Mouse (Mus musculus): ENCODE results near the gene St6gal1. TPM values are rescaled to one million over a fixed set of nuclear protein-coding genes. Genes with fewer than 3 reads are reported as not detected.

The St6gal1 gene
- total RNA-seq, 1 experiment = 7.2 TPM

- in situ Hi-C loops (cut with MboI; ENCODE audit: low sequenced_read_pairs in 2 of 2, unreplicated experiment in 2 of 2) = no loop called here
- no peak overlapping the region for H3K9ac ChIP-seq (ENCODE audit: insufficient read depth, low read depth, low read length, poor library complexity, severe bottlenecking)
- H3K9me3 ChIP-seq (ENCODE audit: control insufficient read depth, insufficient read depth, low read depth, low read length) = no peaks in the 10 kb centered on the region
- no peak for TF ChIP-seq MAFK (IDR thresholded peaks at IDR 0.05; ENCODE audit: insufficient read depth, low read depth, low read length)
- no peak for TF ChIP-seq ZC3H11A (IDR thresholded peaks at IDR 0.05; ENCODE audit: borderline replicate concordance, low read depth, low read length)
- TF ChIP-seq ZNF384 (IDR thresholded peaks at IDR 0.05; ENCODE audit: low read depth, low read length) = no peak
- TF ChIP-seq HCFC1 (IDR thresholded peaks at IDR 0.05; ENCODE audit: borderline replicate concordance, insufficient read depth, low read length) = no peak
- no peak for TF ChIP-seq CHD2 (IDR thresholded peaks at IDR 0.05; ENCODE audit: low read depth, low read length)
- H3K4me1 ChIP-seq (ENCODE audit: control insufficient read depth in 2 of 2, insufficient read depth in 2 of 2, low read length in 2 of 2, poor library complexity in 1 of 2) = no peaks in the 10 kb centered on the region
- H3K36me3 ChIP-seq (ENCODE audit: control insufficient read depth, insufficient read depth, low read length, poor library complexity, severe bottlenecking) = no peaks in the 10 kb centered on the region
- no peak for DNase-seq (ENCODE audit: low read depth, low spot score)
- no peak overlapping the region for H3K4me3 ChIP-seq (ENCODE audit: insufficient read depth in 1 of 2, low read depth in 1 of 2, low read length in 2 of 2, poor library complexity in 1 of 2, severe bottlenecking in 1 of 2)
- H3K27ac ChIP-seq (ENCODE audit: insufficient read depth, low read depth, low read length, poor library complexity, severe bottlenecking) = no peak overlapping the region
These were observed 109.5 kb downstream of the St6gal1 start for GRCm38 (mm10) chr16:23333875-23334551.

GRCm38 (mm10) chr16:23337317-23337716 is 112.8 kb downstream of the St6gal1 start:
- H3K9me3 ChIP-seq (ENCODE audit: control insufficient read depth, insufficient read depth, low read depth, low read length) = no peaks in the 10 kb centered on the region
- H3K27ac ChIP-seq (ENCODE audit: insufficient read depth, low read depth, low read length, poor library complexity, severe bottlenecking) = no peak overlapping the region
- no peak for TF ChIP-seq HCFC1 (IDR thresholded peaks at IDR 0.05; ENCODE audit: borderline replicate concordance, insufficient read depth, low read length)
- TF ChIP-seq ZNF384 (IDR thresholded peaks at IDR 0.05; ENCODE audit: low read depth, low read length) = no peak
- TF ChIP-seq MAFK (IDR thresholded peaks at IDR 0.05; ENCODE audit: insufficient read depth, low read depth, low read length) = no peak
- no peak for TF ChIP-seq ZC3H11A (IDR thresholded peaks at IDR 0.05; ENCODE audit: borderline replicate concordance, low read depth, low read length)
- TF ChIP-seq CHD2 (IDR thresholded peaks at IDR 0.05; ENCODE audit: low read depth, low read length) = no peak
- no peaks in the 10 kb centered on the region for H3K4me1 ChIP-seq (ENCODE audit: control insufficient read depth in 2 of 2, insufficient read depth in 2 of 2, low read length in 2 of 2, poor library complexity in 1 of 2)
- no peak overlapping the region for H3K9ac ChIP-seq (ENCODE audit: insufficient read depth, low read depth, low read length, poor library complexity, severe bottlenecking)
- no peaks in the 10 kb centered on the region; the same call in 1 of the 2 replicates for H3K36me3 ChIP-seq (ENCODE audit: control insufficient read depth, insufficient read depth, low read length, poor library complexity, severe bottlenecking)
- no peak overlapping the region for H3K4me3 ChIP-seq (ENCODE audit: insufficient read depth in 1 of 2, low read depth in 1 of 2, low read length in 2 of 2, poor library complexity in 1 of 2, severe bottlenecking in 1 of 2)
- in situ Hi-C loops (cut with MboI; ENCODE audit: low sequenced_read_pairs in 2 of 2, unreplicated experiment in 2 of 2) = no loop called here
- no peak for DNase-seq (ENCODE audit: low read depth, low spot score)

GRCm38 (mm10) chr16:23341254-23341653 is 116.7 kb downstream of the St6gal1 start:
- no peak overlapping the region for H3K4me3 ChIP-seq (ENCODE audit: insufficient read depth in 1 of 2, low read depth in 1 of 2, low read length in 2 of 2, poor library complexity in 1 of 2, severe bottlenecking in 1 of 2)
- H3K4me1 ChIP-seq (ENCODE audit: control insufficient read depth in 2 of 2, insufficient read depth in 2 of 2, low read length in 2 of 2, poor library complexity in 1 of 2) = no peaks in the 10 kb centered on the region
- H3K9me3 ChIP-seq (ENCODE audit: control insufficient read depth, insufficient read depth, low read depth, low read length) = no peaks in the 10 kb centered on the region
- H3K9ac ChIP-seq (ENCODE audit: insufficient read depth, low read depth, low read length, poor library complexity, severe bottlenecking) = no peak overlapping the region
- no peak for DNase-seq (ENCODE audit: low read depth, low spot score)
- H3K27ac ChIP-seq (ENCODE audit: insufficient read depth, low read depth, low read length, poor library complexity, severe bottlenecking) = no peak overlapping the region
- no peaks in the 10 kb centered on the region; the same call in 1 of the 2 replicates for H3K36me3 ChIP-seq (ENCODE audit: control insufficient read depth, insufficient read depth, low read length, poor library complexity, severe bottlenecking)
- in situ Hi-C loops (cut with MboI; ENCODE audit: low sequenced_read_pairs in 2 of 2, unreplicated experiment in 2 of 2) = no loop called here
- no peak for TF ChIP-seq CHD2 (IDR thresholded peaks at IDR 0.05; ENCODE audit: low read depth, low read length)
- no peak for TF ChIP-seq HCFC1 (IDR thresholded peaks at IDR 0.05; ENCODE audit: borderline replicate concordance, insufficient read depth, low read length)
- TF ChIP-seq ZC3H11A (IDR thresholded peaks at IDR 0.05; ENCODE audit: borderline replicate concordance, low read depth, low read length) = no peak
- no peak for TF ChIP-seq ZNF384 (IDR thresholded peaks at IDR 0.05; ENCODE audit: low read depth, low read length)
- TF ChIP-seq MAFK (IDR thresholded peaks at IDR 0.05; ENCODE audit: insufficient read depth, low read depth, low read length) = no peak

- Histone ChIP-seq H3K9me3 (ENCODE audit: control insufficient read depth, insufficient read depth, low read depth, low read length) (no peaks in the 10 kb centered on the region), H3K4me3 (ENCODE audit: insufficient read depth in 1 of 2, low read depth in 1 of 2, low read length in 2 of 2, poor library complexity in 1 of 2, severe bottlenecking in 1 of 2) (no peak overlapping the region), H3K36me3 (ENCODE audit: control insufficient read depth, insufficient read depth, low read length, poor library complexity, severe bottlenecking) (no peaks in the 10 kb centered on the region), H3K4me1 (ENCODE audit: control insufficient read depth in 2 of 2, insufficient read depth in 2 of 2, low read length in 2 of 2, poor library complexity in 1 of 2) (no peaks in the 10 kb centered on the region), H3K27ac (ENCODE audit: insufficient read depth, low read depth, low read length, poor library complexity, severe bottlenecking) (no peak overlapping the region), H3K9ac (ENCODE audit: insufficient read depth, low read depth, low read length, poor library complexity, severe bottlenecking) (no peak overlapping the region)
- no peak for TF ChIP-seq ZC3H11A (IDR thresholded peaks at IDR 0.05; ENCODE audit: borderline replicate concordance, low read depth, low read length)
- TF ChIP-seq ZNF384 (IDR thresholded peaks at IDR 0.05; ENCODE audit: low read depth, low read length) = no peak
- TF ChIP-seq MAFK (IDR thresholded peaks at IDR 0.05; ENCODE audit: insufficient read depth, low read depth, low read length) = no peak
- TF ChIP-seq HCFC1 (IDR thresholded peaks at IDR 0.05; ENCODE audit: borderline replicate concordance, insufficient read depth, low read length) = no peak
- TF ChIP-seq CHD2 (IDR thresholded peaks at IDR 0.05; ENCODE audit: low read depth, low read length) = no peak
- no peak for DNase-seq (ENCODE audit: low read depth, low spot score)
- in situ Hi-C loops (cut with MboI; ENCODE audit: low sequenced_read_pairs in 2 of 2, unreplicated experiment in 2 of 2) = no loop called here
These were observed 126.3 kb downstream of the St6gal1 start for GRCm38 (mm10) chr16:23350802-23351201.
